ENCODE assay signal across 9 mouse cellular contexts in the genomic region with DNA sequence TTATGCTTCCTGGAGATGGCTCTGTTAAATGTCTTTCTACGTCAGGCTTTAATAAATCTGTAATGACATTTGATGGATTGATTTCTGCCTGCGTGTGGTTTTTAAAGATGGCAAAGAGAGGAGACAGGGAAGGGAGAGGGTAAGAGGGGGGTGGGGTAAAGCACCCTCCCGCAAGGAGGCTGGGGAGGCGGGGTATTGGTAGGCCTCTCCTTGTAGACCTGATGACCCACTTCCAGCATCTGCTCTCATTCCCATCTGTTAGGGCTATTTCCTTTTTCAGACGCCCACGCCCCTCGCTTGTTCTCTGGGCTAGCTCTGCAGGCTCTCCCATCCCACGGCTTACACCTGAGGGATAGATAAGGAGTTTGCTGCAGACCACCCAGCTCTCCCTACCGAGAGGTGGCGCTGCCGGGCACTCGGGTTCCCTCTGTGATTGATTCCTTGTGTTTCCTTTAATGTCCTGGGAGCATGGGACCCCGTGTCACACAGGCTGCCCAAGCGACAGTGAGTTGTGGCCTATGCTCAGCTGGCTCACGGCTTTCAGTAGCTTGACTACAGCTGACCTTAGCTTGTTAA.
DNase-seq lines count a peak whose midpoint lies in the region; ATAC-seq and TF ChIP-seq lines count a peak whose summit lies in the region.
"Had no signal": no experiment of that assay in that cellular context is flagged by ENCODE, and none has a peak within 500 bp of the region (broad histone marks: within the 10 kb centered on the region; RNA-seq: fewer than 3 reads in every experiment).

No protein-coding gene starts in this region.

- 68% methylated on average over 15 of the region's 15 CpGs for WGBS in spleen, adult 2 months
- WGBS in intestine, embryonic 14.5 days, result 27% methylated on average over 15 of the region's 15 CpGs

- no peaks in the 10 kb centered on the region for H3K36me3 ChIP-seq in spleen, adult 2 months (ENCODE audit: control insufficient read depth, insufficient read depth, low read length)
- H3K36me3 ChIP-seq in intestine, embryonic 14.5 days (ENCODE audit: control insufficient read depth, insufficient read depth, low read length), result no peaks in the 10 kb centered on the region
- H3K36me3 ChIP-seq: forebrain, embryonic 12.5 days had no signal

- no peak for TF ChIP-seq POLR2A in spleen, adult 2 months (IDR thresholded peaks at IDR 0.05; ENCODE audit: low read depth, low read length)

- peak; percentile 61 to 66 for DNase-seq in kidney, postnatal 4 days
- no peak for DNase-seq in kidney, postnatal 14 days
- DNase-seq in spleen, adult 2 months (ENCODE audit: low read depth in 1 of 2, low spot score in 2 of 2), result no peak
- no peak for DNase-seq in spleen, postnatal 4 days (ENCODE audit: low spot score in 2 of 2)
- peak; percentile 61 for DNase-seq in intestine, embryonic 14.5 days (ENCODE audit: low spot score)
- DNase-seq in testis, postnatal 14 days (ENCODE audit: low spot score), result peak; percentile 23
- DNase-seq: layer of hippocampus, adult 9-11 months had no signal

- no peak overlapping the region for H3K9ac ChIP-seq in intestine, embryonic 14.5 days (ENCODE audit: low read length)
- H3K9ac ChIP-seq: forebrain, embryonic 12.5 days had no signal

- ATAC-seq in intestine, embryonic 14.5 days (replicated peaks; ENCODE audit: low FRiP score, low TSS enrichment, low read depth), result peak; percentile 51
- no peak for ATAC-seq in erythroblast, adult 5-6 weeks (replicated peaks; ENCODE audit: low FRiP score, poor library complexity, severe bottlenecking)

- no peak overlapping the region for H3K4me3 ChIP-seq in spleen, adult 2 months (ENCODE audit: extremely low read depth, insufficient read depth, insufficient read length)
- H3K4me3 ChIP-seq in intestine, embryonic 14.5 days (ENCODE audit: low read depth, low read length), result no peak overlapping the region
- H3K4me3 ChIP-seq: forebrain, embryonic 12.5 days had no signal

- 0 out of 2 replicates have a peak, but pooled peaks have one; percentile 10 for TF ChIP-seq CTCF in spleen, adult 2 months (IDR thresholded peaks at IDR 0.05; ENCODE audit: extremely low read depth, insufficient read depth, insufficient read length, insufficient replicate concordance)

- H3K27ac ChIP-seq in spleen, adult 2 months (ENCODE audit: insufficient read depth, low read length), result no peak overlapping the region
- H3K27ac ChIP-seq in intestine, embryonic 14.5 days (ENCODE audit: low read depth), result 0 out of 2 replicates have a peak overlapping the region, but pooled peaks have one; percentile 3
- H3K27ac ChIP-seq: forebrain, embryonic 12.5 days had no signal

- H3K9me3 ChIP-seq in intestine, embryonic 14.5 days (ENCODE audit: control insufficient read depth, low read length), result no peaks in the 10 kb centered on the region
- H3K9me3 ChIP-seq: forebrain, embryonic 12.5 days had no signal

- H3K4me2 ChIP-seq in intestine, embryonic 14.5 days (ENCODE audit: low read length), result no peak overlapping the region
- H3K4me2 ChIP-seq: forebrain, embryonic 12.5 days had no signal

- no peaks in the 10 kb centered on the region for H3K27me3 ChIP-seq in spleen, adult 2 months (ENCODE audit: control insufficient read depth, insufficient read depth, low read length)
- H3K27me3 ChIP-seq in intestine, embryonic 14.5 days (replicated peaks; ENCODE audit: control insufficient read depth, insufficient read depth, low read length), result no peaks in the 10 kb centered on the region

- no peaks in the 10 kb centered on the region for H3K4me1 ChIP-seq in spleen, adult 2 months (ENCODE audit: control insufficient read depth, insufficient read depth, insufficient read length)
- peaks cover 20% of the 10 kb centered on the region for H3K4me1 ChIP-seq in intestine, embryonic 14.5 days (replicated peaks; ENCODE audit: control insufficient read depth, insufficient read depth, low read length)
- H3K4me1 ChIP-seq: forebrain, embryonic 12.5 days had no signal

Comparison
In these comparisons a context has a peak if more than half of its experiments do, and no peak if none do; other contexts are left out.
1. DNase-seq: peak in kidney, postnatal 4 days (2 of 2), intestine, embryonic 14.5 days (single experiment) and testis, postnatal 14 days (single experiment); none in kidney, postnatal 14 days (single experiment), spleen, adult 2 months (0 of 2) and spleen, postnatal 4 days (0 of 2).